Mouse (Mus musculus): ENCODE results near the gene Gatm. TPM values are rescaled to one million over a fixed set of nuclear protein-coding genes. Genes with fewer than 3 reads are reported as not detected.

The Gatm gene
- polyA plus RNA-seq, 1 experiment from 2014 or later, result 3.0 TPM

DNA sequence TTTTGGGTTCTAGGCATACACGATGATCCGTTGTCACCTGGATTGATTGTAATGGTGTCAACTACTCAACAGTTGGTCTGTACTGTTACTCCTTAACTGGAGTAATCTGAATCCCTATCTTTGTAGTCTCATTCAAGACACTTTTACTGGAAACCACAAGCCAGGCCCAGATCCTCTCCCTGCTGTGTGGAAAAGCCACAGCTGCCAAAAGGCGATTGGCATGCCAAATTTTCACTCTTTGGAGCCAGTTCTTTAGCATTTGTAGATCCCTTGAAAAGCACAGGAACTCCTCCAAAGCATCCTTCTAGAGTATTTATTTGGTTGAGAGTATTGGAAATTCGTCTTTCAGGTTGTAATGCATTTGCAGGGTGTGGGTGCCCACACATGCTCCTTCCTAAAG is 39.8 kb downstream of the Gatm start:
- TF ChIP-seq CTCF (IDR thresholded peaks at IDR 0.05) (no peak), EP300 (IDR thresholded peaks at IDR 0.05) (no peak)
- DNase-seq (ENCODE audit: low spot score) (no peak), ATAC-seq (no peak)
- 70% methylated on average over 4 of the region's 4 CpGs for WGBS
- Histone ChIP-seq H3K4me3 (ENCODE audit: low read depth, low read length) (no peak overlapping the region), H3K9ac (replicated peaks; ENCODE audit: low read depth) (no peak overlapping the region), H3K27ac (ENCODE audit: low read length) (no peak overlapping the region), H3K27me3 (replicated peaks; ENCODE audit: insufficient read depth, low read length) (no peaks in the 10 kb centered on the region), H3K36me3 (ENCODE audit: insufficient read depth, low read length) (no peaks in the 10 kb centered on the region), H3K4me2 (replicated peaks; ENCODE audit: low read depth, low read length) (no peak overlapping the region), H3K4me1 (ENCODE audit: insufficient read depth, low read depth, low read length) (no peaks in the 10 kb centered on the region), H3K9me3 (ENCODE audit: low read length) (no peaks in the 10 kb centered on the region)

- no peak for TF ChIP-seq CTCF (IDR thresholded peaks at IDR 0.05)
- no peak for TF ChIP-seq EP300 (IDR thresholded peaks at IDR 0.05)
- Histone ChIP-seq H3K9ac (replicated peaks; ENCODE audit: low read depth) (no peak overlapping the region), H3K4me2 (replicated peaks; ENCODE audit: low read depth, low read length) (no peak overlapping the region), H3K27ac (ENCODE audit: low read length) (no peak overlapping the region), H3K4me3 (ENCODE audit: low read depth, low read length) (no peak overlapping the region), H3K27me3 (replicated peaks; ENCODE audit: insufficient read depth, low read length) (no peaks in the 10 kb centered on the region), H3K4me1 (ENCODE audit: insufficient read depth, low read depth, low read length) (no peaks in the 10 kb centered on the region), H3K36me3 (ENCODE audit: insufficient read depth, low read length) (no peaks in the 10 kb centered on the region), H3K9me3 (ENCODE audit: low read length) (no peaks in the 10 kb centered on the region)
- ATAC-seq (no peak), DNase-seq (ENCODE audit: low spot score) (no peak)
- WGBS, result 65% methylated on average over 4 of the region's 4 CpGs
These were observed 40.7 kb downstream of the Gatm start for GRCm38 (mm10) chr2:122570430-122570829.

- peak; percentile 71 for DNase-seq (ENCODE audit: low spot score)
- TF ChIP-seq EP300 (IDR thresholded peaks at IDR 0.05), result no peak
- peak; percentile 89 for TF ChIP-seq CTCF (IDR thresholded peaks at IDR 0.05)
- H3K4me3 ChIP-seq (ENCODE audit: low read depth, low read length), result no peak overlapping the region
- H3K9ac ChIP-seq (replicated peaks; ENCODE audit: low read depth), result no peak overlapping the region
- H3K27me3 ChIP-seq (replicated peaks; ENCODE audit: insufficient read depth, low read length), result no peaks in the 10 kb centered on the region
- ATAC-seq, result 0 out of 2 replicates have a peak, but pooled peaks have one; percentile 49
- H3K27ac ChIP-seq (ENCODE audit: low read length), result no peak overlapping the region
- H3K9me3 ChIP-seq (ENCODE audit: low read length), result no peaks in the 10 kb centered on the region
- no peaks in the 10 kb centered on the region for H3K36me3 ChIP-seq (ENCODE audit: insufficient read depth, low read length)
- H3K4me1 ChIP-seq (ENCODE audit: insufficient read depth, low read depth, low read length), result no peaks in the 10 kb centered on the region
- H3K4me2 ChIP-seq (replicated peaks; ENCODE audit: low read depth, low read length), result no peak overlapping the region
- WGBS, result 6% methylated on average over 3 of the region's 3 CpGs
These were observed 41.7 kb downstream of the Gatm start for GRCm38 (mm10) chr2:122569439-122569838.

GRCm38 (mm10) chr2:122562251-122562650 is 48.9 kb downstream of the Gatm start:
- DNase-seq (ENCODE audit: low spot score), result no peak
- no peaks in the 10 kb centered on the region for H3K9me3 ChIP-seq (ENCODE audit: low read length)
- H3K4me3 ChIP-seq (ENCODE audit: low read depth, low read length), result no peak overlapping the region
- H3K27me3 ChIP-seq (replicated peaks; ENCODE audit: insufficient read depth, low read length), result no peaks in the 10 kb centered on the region
- no peak overlapping the region for H3K4me2 ChIP-seq (replicated peaks; ENCODE audit: low read depth, low read length)
- no peak overlapping the region for H3K27ac ChIP-seq (ENCODE audit: low read length)
- H3K9ac ChIP-seq (replicated peaks; ENCODE audit: low read depth), result no peak overlapping the region
- 87% methylated on average over 1 of the region's 1 CpGs for WGBS
- TF ChIP-seq CTCF (IDR thresholded peaks at IDR 0.05) (no peak), EP300 (IDR thresholded peaks at IDR 0.05) (no peak)
- H3K4me1 ChIP-seq (ENCODE audit: insufficient read depth, low read depth, low read length), result no peaks in the 10 kb centered on the region
- ATAC-seq, result no peak
- no peaks in the 10 kb centered on the region for H3K36me3 ChIP-seq (ENCODE audit: insufficient read depth, low read length)

- H3K9ac ChIP-seq (replicated peaks; ENCODE audit: low read depth), result no peak overlapping the region
- DNase-seq (ENCODE audit: low spot score), result no peak
- TF ChIP-seq EP300 (IDR thresholded peaks at IDR 0.05), result no peak
- no peak for TF ChIP-seq CTCF (IDR thresholded peaks at IDR 0.05)
- H3K4me2 ChIP-seq (replicated peaks; ENCODE audit: low read depth, low read length), result no peak overlapping the region
- no peaks in the 10 kb centered on the region for H3K9me3 ChIP-seq (ENCODE audit: low read length)
- ATAC-seq, result no peak
- no peaks in the 10 kb centered on the region for H3K27me3 ChIP-seq (replicated peaks; ENCODE audit: insufficient read depth, low read length)
- no peak overlapping the region for H3K27ac ChIP-seq (ENCODE audit: low read length)
- H3K4me1 ChIP-seq (ENCODE audit: insufficient read depth, low read depth, low read length), result no peaks in the 10 kb centered on the region
- H3K36me3 ChIP-seq (ENCODE audit: insufficient read depth, low read length), result no peaks in the 10 kb centered on the region
- no peak overlapping the region for H3K4me3 ChIP-seq (ENCODE audit: low read depth, low read length)
- 85% methylated on average over 5 of the region's 5 CpGs for WGBS
These were observed 49.9 kb downstream of the Gatm start for GRCm38 (mm10) chr2:122561221-122561620.

- no peak overlapping the region for H3K27ac ChIP-seq (ENCODE audit: low read length)
- no peak overlapping the region for H3K4me2 ChIP-seq (replicated peaks; ENCODE audit: low read depth, low read length)
- no peak overlapping the region for H3K4me3 ChIP-seq (ENCODE audit: low read depth, low read length)
- H3K4me1 ChIP-seq (ENCODE audit: insufficient read depth, low read depth, low read length), result no peaks in the 10 kb centered on the region
- no peaks in the 10 kb centered on the region for H3K9me3 ChIP-seq (ENCODE audit: low read length)
- H3K9ac ChIP-seq (replicated peaks; ENCODE audit: low read depth), result no peak overlapping the region
- DNase-seq (ENCODE audit: low spot score) (peak; percentile 52), ATAC-seq (no peak)
- no peaks in the 10 kb centered on the region for H3K27me3 ChIP-seq (replicated peaks; ENCODE audit: insufficient read depth, low read length)
- no peaks in the 10 kb centered on the region for H3K36me3 ChIP-seq (ENCODE audit: insufficient read depth, low read length)
- TF ChIP-seq CTCF (IDR thresholded peaks at IDR 0.05), result peak; percentile 67
- TF ChIP-seq EP300 (IDR thresholded peaks at IDR 0.05), result no peak
- WGBS, result 34% methylated on average over 2 of the region's 2 CpGs
These were observed 52.8 kb downstream of the Gatm start for GRCm38 (mm10) chr2:122558317-122558716.

MicroRNAs within 50 kb of the gene (microRNA counts, 519-probe panel; counts per million panel counts)
- microRNA mmu-miR-147, result not detected

Small RNAs within 50 kb of the gene (microRNA-seq; reads per million reads assigned to microRNA genes)
- 10.0 reads per million, percentile 22 among the genes with 10 or more reads in this experiment for gene Mir147

Other genes starting within 250 kb of the Gatm start
- gene Shf, start 242.1 kb downstream of the Gatm start, polyA plus RNA-seq (2015; fragmentation: Nextera tagmentation; extraction: Ambion mirVana), result 1.8 and 2.5 TPM in 2 replicates
- gene Slc28a2, start 184.8 kb downstream of the Gatm start, polyA plus RNA-seq (2015; fragmentation: Nextera tagmentation; extraction: Ambion mirVana), result 0.10 and 0.17 TPM in 2 replicates
- not detected in 2 replicates for gene Gm14085, start 126.4 kb downstream of the Gatm start, polyA plus RNA-seq (2015; fragmentation: Nextera tagmentation; extraction: Ambion mirVana)
- 1.3 and 2.6 TPM in 2 replicates for gene AA467197, start 25.7 kb upstream of the Gatm start, polyA plus RNA-seq (2015; fragmentation: Nextera tagmentation; extraction: Ambion mirVana)
- gene Slc30a4, start 91.4 kb upstream of the Gatm start, polyA plus RNA-seq (2015; fragmentation: Nextera tagmentation; extraction: Ambion mirVana), result 5.0 and 5.8 TPM in 2 replicates
- 29.8 and 30.6 TPM in 2 replicates for gene Bloc1s6, start 127.2 kb upstream of the Gatm start, polyA plus RNA-seq (2015; fragmentation: Nextera tagmentation; extraction: Ambion mirVana)
- gene Sqor, start 153.9 kb upstream of the Gatm start, polyA plus RNA-seq (2015; fragmentation: Nextera tagmentation; extraction: Ambion mirVana), result 29.2 and 30.5 TPM in 2 replicates

All from lung, postnatal 0 days (tissue).